Mouse (Mus musculus): ENCODE data around the gene Atg2b.

- no peak for TF ChIP-seq POLR2A (IDR thresholded peaks at IDR 0.05; ENCODE audit: control insufficient read depth, extremely low read depth, insufficient read depth, low read length, poor library complexity)
- TF ChIP-seq CTCF (IDR thresholded peaks at IDR 0.05; ENCODE audit: borderline replicate concordance, control insufficient read depth, extremely low read depth, insufficient read depth, low read length, poor library complexity): no peak
Measured at GRCm38 (mm10) chr12:105605212-105605611, 79.8 kb downstream of the Atg2b start.

All from thymus, adult 2 months (tissue).